Mouse (Mus musculus): ENCODE data around the gene Vwa8.

- TF ChIP-seq CTCF (conservative IDR thresholded peaks at IDR 0.05; ENCODE audit: low read length) (no peak), POU5F1 (IDR thresholded peaks at IDR 0.05; ENCODE audit: borderline replicate concordance, low read length) (no peak)
Observed at GRCm38 (mm10) chr14:79202722-79203362, 354.0 kb downstream of the Vwa8 start.
